Mouse (Mus musculus): Measurements from ENCODE around the gene Angel2.

The Angel2 gene

GRCm38 (mm10) chr1:190989437-190990082 is 64.6 kb downstream of the Angel2 start:
- DNase-seq, result no peak

- peak; percentile 91 for DNase-seq
Observed at GRCm38 (mm10) chr1:190995548-190995947, 70.6 kb downstream of the Angel2 start.

GRCm38 (mm10) chr1:190996346-190996877 is 71.5 kb downstream of the Angel2 start:
- DNase-seq, result no peak
